Mouse (Mus musculus) splenic B cell, adult 2 months (primary cell): ENCODE results near the gene Dcaf10.
"Not testable (repeated sequence)": the region's sequence is repeated elsewhere in the genome, so short reads cannot be mapped to it uniquely, and the experiment has no call there.

Experiments used
- DNase-seq: peaks from one replicate; pipeline ENCODE4 v3.0.0-alpha.2; 2011; ENCODE audit warnings: low read depth, low spot score
- H3K27me3 ChIP-seq: 2 replicates; pipeline ENCODE4 v1.6.1; 2012; ENCODE audit warnings: mild to moderate bottlenecking, low read length, moderate library complexity, mixed read lengths; ENCODE audit not compliant: control insufficient read depth, poor library complexity, insufficient read depth, severe bottlenecking
- H3K36me3 ChIP-seq: 2 replicates; pipeline ENCODE4 v1.6.1; 2012; ENCODE audit warnings: mild to moderate bottlenecking, low read length, moderate library complexity, mixed read lengths; ENCODE audit not compliant: control insufficient read depth, poor library complexity, insufficient read depth, severe bottlenecking

The Dcaf10 gene

DNA sequence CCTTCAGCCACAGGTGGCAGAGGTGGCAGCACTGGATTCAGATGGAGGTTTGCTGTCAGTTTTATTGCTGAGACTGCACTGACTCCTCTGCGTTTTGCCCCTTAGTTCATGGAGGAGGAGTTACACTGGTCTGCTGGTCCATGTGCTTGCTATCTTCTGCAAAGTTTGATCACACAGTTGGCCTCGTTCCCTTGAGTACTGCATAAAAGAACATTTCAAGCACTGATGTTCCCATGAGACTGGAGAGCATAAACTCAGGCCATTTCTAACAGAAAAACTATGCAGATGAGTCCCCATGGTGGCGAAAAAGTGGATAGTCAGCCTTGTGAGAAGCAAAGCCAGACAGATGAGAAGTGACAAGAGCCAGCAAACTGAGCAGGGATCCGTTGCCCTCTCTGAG, 34.7 kb downstream of the Dcaf10 start:
- DNase-seq: no peak
- H3K27me3 ChIP-seq: no peaks in the 10 kb centered on the region

DNA sequence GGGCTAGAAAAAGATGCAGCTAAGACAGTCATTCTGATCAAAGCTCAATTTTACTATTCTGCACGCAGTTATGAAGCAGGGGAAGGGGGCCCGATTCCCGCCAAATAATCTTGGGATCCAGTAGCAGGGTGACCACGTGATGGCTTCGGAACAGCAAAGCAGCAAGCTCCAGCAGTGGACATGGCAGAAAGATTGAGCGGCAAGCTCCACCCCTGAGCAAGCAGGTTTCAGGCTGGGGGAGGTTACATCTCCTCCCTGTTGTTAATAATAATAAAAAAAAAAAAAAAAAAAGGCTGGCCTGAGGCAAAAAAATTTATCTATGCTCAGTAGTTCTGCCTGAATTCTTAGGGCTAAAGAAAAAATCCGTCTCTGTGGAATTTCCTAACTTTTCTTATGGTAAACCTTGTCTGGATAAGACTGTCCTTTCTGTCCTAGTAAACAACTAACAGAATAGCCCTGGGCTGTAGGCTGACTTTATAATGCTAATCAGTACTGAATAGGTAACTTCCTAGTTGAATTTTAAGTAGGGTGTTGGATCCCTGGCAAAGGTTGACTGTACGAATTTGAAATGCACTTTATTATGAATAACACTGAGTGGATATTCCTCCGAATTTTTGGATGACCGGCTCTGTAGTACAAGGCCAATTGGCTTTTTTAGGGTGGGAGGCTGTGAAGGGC, 39.1 kb downstream of the Dcaf10 start:
- not testable (repeated sequence) for DNase-seq, H3K36me3 ChIP-seq, H3K27me3 ChIP-seq

More for the DNA sequence above, 34.7 kb downstream of the Dcaf10 start:
- peaks cover 15% of the 10 kb centered on the region; the same call in 1 of the 2 replicates for H3K36me3 ChIP-seq

DNA sequence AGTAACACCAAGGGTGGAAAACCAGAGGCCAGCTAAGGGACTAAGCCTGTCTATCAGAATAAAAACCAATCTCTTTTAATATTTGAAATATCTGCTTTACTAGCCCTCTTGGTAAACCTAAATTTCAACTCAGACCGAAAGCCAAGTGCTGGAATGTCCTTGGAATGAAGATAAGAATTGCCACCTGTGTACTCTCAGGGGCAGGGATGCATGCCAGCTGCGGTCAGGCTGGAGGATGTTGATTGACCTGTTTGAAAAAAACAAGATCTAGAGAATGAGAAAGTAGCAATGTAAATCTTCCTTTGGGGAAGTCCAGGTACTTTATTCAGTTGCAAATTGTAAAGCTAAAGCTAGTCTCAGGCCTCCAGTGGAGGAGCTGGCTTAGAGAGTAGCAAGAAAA, 40.2 kb downstream of the Dcaf10 start:
- H3K27me3 ChIP-seq, DNase-seq, H3K36me3 ChIP-seq: not testable (repeated sequence)

DNA sequence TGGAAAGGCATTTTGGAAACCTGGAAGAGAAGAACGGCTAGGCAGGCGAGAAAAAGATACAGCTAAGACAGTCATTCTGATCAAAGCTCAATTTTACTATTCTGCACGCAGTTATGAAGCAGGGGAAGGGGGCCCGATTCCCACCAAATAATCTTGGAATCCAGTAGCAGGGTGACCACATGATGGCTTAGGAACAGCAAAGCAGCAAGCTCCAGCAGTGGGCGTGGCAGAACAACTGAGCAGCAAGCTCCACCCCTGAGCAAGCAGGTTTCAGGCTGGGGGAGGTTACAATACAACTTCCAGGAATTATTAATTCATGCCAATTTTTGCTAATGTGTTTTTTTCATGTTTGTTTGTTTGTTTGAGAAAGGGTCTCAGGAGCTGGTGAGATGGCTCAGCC, 45.4 kb downstream of the Dcaf10 start:
- not testable (repeated sequence) for H3K36me3 ChIP-seq, H3K27me3 ChIP-seq, DNase-seq

DNA sequence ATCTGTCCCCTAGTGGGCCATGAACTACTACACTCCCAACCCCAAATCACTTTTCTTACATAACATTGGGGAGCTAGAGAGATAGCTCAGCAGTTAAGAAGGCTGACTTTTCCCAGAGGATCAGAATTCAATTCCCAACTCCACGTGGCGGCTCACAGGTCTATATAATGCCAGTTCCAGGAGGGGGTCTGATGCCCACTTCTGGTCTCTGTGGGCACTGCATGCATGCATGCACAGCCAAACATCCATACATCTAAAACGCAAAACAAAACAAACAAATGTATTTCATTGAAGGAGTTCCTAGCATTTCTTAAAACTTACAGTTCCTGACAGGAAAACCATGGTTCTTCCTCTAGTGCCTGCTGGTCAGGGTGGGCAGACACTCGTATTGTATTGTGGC, 50.2 kb downstream of the Dcaf10 start:
- no peak for DNase-seq
- no peaks in the 10 kb centered on the region for H3K36me3 ChIP-seq
- H3K27me3 ChIP-seq: no peaks in the 10 kb centered on the region

DNA sequence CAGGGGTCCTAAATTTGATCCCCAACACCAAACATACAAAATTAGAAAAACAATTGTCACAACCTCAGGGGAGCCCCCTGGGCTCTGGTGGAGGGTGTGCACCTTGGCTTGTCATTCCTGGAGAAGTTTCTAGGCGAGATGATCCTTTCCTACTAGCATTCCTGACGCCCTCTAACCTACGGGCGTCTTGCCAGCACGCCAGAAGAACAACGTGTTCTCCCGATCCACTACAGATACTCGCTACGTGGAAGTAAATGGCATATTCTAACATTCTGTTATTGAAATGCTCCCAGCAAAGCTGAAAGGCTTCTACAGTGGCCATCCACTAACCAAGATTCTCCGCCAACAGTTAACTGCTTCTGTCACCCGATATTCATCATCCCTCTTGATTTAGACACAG, 50.7 kb downstream of the Dcaf10 start:
- no peak for DNase-seq
- Histone ChIP-seq H3K36me3 (no peaks in the 10 kb centered on the region), H3K27me3 (no peaks in the 10 kb centered on the region)

DNA sequence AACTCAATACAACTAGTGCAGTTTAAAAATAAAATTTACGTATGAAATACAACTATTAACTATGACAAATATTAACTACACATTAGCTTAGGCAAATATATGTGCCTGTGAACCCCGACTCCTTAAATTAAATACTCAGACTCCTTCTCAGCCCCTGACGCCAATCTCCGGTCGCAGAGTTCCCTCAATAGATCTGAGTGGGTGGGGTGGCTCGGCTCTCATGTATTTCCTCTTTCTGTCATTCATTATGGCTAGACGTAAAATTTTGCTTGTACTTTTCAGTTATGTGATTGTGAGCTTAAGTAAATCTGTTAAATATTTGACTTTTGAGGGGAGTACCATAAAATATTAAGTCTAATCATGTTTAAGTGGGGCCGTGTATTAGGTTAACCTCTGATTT, 51.1 kb downstream of the Dcaf10 start:
- DNase-seq: peak; percentile 33
- H3K27me3 ChIP-seq: no peaks in the 10 kb centered on the region
- H3K36me3 ChIP-seq: no peaks in the 10 kb centered on the region

DNA sequence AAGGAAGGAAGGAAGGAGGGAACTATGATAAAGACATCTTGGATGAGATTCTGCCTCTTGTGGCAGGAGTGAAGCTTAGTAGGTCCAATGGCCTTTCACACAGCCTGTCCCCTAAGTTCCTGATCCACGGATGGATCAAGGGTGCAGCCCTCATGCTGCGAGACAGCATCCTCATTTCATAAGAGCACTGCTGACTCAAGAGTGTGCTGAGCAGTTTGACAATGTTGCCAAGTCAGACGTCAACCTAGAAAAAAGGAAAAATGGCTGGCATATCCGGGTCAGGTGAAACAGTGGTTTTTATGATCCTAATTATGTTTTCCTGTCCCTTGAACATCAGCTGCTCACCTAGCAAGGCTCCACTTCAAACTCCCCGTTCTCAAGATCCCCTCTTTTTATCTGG, 51.8 kb downstream of the Dcaf10 start:
- no peak for DNase-seq
- no peaks in the 10 kb centered on the region for H3K27me3 ChIP-seq
- peaks cover 1% of the 10 kb centered on the region; the same call in 1 of the 2 replicates for H3K36me3 ChIP-seq

DNA sequence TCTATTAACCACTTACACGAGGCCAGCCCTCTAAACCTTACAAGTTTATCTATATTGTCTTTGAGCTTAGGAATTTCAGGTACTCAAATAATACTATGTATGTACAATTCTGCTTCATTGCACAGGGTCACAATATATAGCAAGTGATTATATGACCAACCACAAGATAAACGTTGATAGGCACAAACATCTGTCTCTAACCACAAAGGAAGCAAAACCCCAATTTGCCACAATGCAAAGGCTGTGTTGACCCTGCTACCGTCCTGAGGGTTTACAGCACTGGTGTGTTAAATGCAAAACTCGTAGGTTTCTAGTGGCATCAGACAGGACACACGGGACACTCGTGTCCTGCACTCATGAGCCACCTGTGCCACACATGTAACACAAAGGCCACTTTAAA, 54.3 kb downstream of the Dcaf10 start:
- H3K36me3 ChIP-seq, H3K27me3 ChIP-seq, DNase-seq: not testable (repeated sequence)

DNA sequence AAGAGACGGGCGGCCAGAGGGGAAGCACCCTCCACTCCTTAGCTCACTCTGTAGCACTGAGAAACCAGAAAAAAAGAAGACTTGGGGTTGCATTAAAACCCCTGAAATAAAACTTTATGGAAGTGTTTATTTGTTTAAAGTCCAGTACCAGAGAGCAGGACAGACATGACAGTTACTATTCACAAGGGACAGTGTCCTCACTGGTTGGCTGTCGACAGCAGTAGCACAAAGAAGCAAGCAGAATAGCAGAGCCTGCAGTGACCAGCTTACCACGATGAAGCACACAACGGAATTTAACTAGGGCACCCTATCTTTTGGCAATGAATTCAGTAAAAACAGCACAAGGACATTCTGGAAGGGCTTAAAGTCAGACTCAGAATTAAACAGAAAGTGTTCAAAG, 56.4 kb downstream of the Dcaf10 start:
- DNase-seq, H3K27me3 ChIP-seq, H3K36me3 ChIP-seq: not testable (repeated sequence)

DNA sequence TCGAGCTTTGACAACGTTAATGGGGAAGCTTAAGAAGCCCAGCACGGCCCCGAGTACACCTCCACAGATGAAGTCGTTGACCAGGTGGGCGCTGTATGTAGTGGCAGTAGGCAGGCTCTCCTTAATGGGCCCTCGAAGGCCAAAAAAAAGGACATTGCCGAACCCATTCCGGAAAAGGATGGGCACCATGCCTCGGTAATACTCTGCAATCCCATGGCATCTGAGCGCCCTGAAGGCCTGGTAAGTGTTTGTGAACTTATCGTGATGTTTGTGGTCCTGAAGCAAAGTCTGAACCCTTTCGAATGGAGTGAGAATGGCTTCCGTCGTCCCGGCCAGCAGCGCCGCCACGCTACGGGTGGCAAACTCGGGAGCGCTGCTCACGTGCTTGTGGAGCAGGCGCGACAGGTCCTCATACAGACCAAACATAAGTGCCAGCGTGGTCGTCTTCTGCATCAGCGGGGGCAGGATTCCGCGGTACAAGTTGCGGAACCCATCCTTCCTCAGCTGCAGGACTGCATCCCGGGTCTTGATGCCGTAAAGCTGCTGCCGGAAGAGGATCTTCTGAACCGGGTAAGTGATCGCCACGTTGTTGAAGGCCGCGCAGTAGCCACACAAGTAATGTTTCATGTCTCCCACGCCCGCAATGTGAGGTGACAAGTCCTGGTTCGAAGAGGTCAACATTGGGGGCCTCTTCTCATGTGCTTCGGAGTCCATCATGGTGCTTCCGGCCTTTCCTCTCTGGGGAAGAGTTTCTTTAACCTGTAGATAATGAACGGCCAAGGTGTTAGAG, 57.7 kb downstream of the Dcaf10 start:
- Histone ChIP-seq H3K36me3 (peaks cover 7% of the 10 kb centered on the region), H3K27me3 (no peaks in the 10 kb centered on the region)
- DNase-seq: no peak

DNA sequence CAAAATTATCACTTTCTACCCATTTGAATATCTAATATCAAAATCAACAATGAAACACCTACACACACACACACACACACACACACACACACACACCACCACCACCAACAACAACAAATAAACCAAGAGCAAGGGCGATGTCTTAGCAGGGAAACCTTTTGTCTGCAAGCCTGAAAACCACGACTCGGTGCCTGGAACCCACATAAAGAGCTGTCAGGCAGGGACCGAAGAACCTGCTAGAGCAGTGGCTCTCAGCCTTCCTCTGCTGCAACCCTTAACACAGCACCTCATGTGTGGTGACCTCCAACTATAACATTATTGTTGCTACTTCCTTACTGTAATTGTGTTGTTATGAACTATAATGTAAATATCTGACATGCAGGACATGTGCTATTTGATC, 60.4 kb downstream of the Dcaf10 start:
- no peak for DNase-seq
- Histone ChIP-seq H3K36me3 (peaks cover 7% of the 10 kb centered on the region), H3K27me3 (no peaks in the 10 kb centered on the region)

DNA sequence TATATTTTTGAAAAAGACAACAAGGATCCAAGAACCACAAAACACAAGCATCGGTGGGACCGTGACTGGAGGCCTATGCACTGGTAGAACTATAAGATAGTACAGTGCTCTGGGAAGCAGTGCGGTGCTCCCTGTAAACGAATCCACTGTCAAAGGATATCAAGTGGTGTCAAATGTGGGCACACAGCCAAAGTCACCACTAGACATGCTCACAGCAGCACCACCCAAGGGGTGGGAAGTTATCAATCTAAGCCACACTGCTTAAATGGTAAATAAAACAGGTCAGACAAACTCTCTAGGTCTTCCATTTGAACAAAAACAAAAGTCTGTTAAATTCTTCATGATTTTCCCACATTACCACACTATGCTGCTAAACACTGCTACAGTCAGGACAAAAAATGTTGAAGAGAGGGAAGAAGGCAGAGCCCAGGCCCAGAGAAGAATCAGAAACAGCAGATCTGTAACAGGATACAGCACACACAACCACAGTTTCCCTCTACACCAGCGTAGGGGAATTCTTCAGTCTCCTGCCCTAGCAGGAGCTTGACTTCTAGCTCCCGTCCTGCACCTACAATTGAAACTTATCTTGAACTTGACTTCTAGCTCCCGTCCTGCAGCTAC, 61.1 kb downstream of the Dcaf10 start:
- no peak for DNase-seq
- H3K36me3 ChIP-seq: peaks cover 7% of the 10 kb centered on the region
- H3K27me3 ChIP-seq: no peaks in the 10 kb centered on the region

DNA sequence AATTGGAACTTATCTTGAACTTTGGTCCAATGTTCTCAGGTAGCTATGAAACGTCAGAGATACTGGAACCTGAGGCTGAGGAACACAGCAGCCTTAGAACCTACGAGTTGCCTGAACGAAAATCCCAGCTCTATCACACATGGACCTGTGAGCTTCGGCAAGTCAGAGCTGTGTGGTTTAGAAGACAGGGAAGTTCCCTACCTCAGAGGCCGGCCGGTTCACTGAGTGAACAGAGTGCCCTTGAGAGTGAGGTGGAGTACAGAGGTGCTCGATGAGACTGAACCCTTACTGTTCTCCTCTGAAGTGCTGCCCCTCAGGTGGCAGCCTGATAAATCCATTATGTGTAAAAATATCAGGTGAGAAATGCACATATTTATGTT, 61.6 kb downstream of the Dcaf10 start:
- Histone ChIP-seq H3K27me3 (no peaks in the 10 kb centered on the region), H3K36me3 (peaks cover 7% of the 10 kb centered on the region)
- no peak for DNase-seq

DNA sequence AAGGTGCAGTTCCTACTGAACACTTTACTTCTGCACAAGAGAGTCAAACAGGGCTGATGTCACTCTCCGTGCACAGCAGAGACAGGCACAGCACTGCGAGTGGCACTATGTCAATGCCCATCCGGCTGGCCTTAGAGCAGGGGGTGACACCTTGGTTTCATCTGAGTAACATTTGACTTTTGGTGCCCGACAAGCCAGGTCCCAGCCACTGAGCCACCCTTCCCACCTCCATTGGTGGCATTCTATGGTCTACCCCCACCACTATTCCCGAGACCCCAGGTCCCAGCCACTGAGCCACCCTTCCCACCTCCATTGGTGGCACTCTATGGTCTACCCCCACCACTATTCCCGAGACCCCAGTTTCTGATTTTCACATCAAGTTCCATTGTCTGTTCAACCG, 62.2 kb downstream of the Dcaf10 start:
- no peak for DNase-seq
- Histone ChIP-seq H3K36me3 (peaks cover 4% of the 10 kb centered on the region), H3K27me3 (no peaks in the 10 kb centered on the region)
